Mouse (Mus musculus) lung, postnatal 0 days (tissue): ENCODE results near the gene Ptcra. TPM values are rescaled to one million over a fixed set of nuclear protein-coding genes. Genes with fewer than 3 reads are reported as not detected.
A peak's percentile ranks its signal among the peaks of the same experiment; 100 is the strongest.
"Not testable (repeated sequence)": the region's sequence is repeated elsewhere in the genome, so short reads cannot be mapped to it uniquely, and the experiment has no call there.

Source experiments
- ATAC-seq: fragments of 200-750 bp; cut with Nextera tagmentation; 2 replicates; pipeline ENCODE4 v1.8.0; 2017; ENCODE audit warnings: moderate library complexity
- DNase-seq: peaks from one replicate; pipeline ENCODE4 v3.0.0-alpha.2; 2016; ENCODE audit warnings: low spot score
- H3K27ac ChIP-seq: fragments of 300-500 bp; sonication (generic); 2 replicates; pipeline ENCODE4 v1.5.1; 2014; ENCODE audit warnings: antibody characterized with exemption, mild to moderate bottlenecking, low read length, mixed read lengths
- H3K27me3 ChIP-seq: fragments of 300-500 bp; sonication (generic); replicated peaks from 2 replicates; pipeline ENCODE4 v1.6.1; 2014; ENCODE audit warnings: low read length, mixed read lengths; ENCODE audit not compliant: insufficient read depth
- H3K36me3 ChIP-seq: fragments of 300-500 bp; sonication (generic); 2 replicates; pipeline ENCODE4 v1.6.1; 2014; ENCODE audit warnings: low read length, mixed read lengths; ENCODE audit not compliant: insufficient read depth
- H3K4me1 ChIP-seq: fragments of 300-500 bp; sonication (generic); 2 replicates; pipeline ENCODE4 v1.6.1; 2014; ENCODE audit warnings: antibody characterized with exemption, low read depth, low read length, mixed read lengths; ENCODE audit not compliant: insufficient read depth
- H3K4me2 ChIP-seq: fragments of 300-500 bp; sonication (generic); replicated peaks from 2 replicates; pipeline ENCODE4 v1.6.1; 2014; ENCODE audit warnings: low read depth, mild to moderate bottlenecking, low read length, moderate library complexity, mixed read lengths
- H3K4me3 ChIP-seq: fragments of 300-500 bp; sonication (generic); 2 replicates; pipeline ENCODE4 v1.5.1; 2014; ENCODE audit warnings: low read depth, low read length
- H3K9ac ChIP-seq: fragments of 300-500 bp; sonication (generic); replicated peaks from 2 replicates; pipeline ENCODE4 v1.6.1; 2014; ENCODE audit warnings: low read depth, mild to moderate bottlenecking
- H3K9me3 ChIP-seq: fragments of 300-500 bp; sonication (generic); 2 replicates; pipeline ENCODE4 v1.6.1; 2016; ENCODE audit warnings: low read length, mixed read lengths
- CTCF ChIP-seq: IDR thresholded peaks from 2 replicates; pipeline ENCODE4 v1.5.1; 2016; ENCODE audit warnings: antibody characterized with exemption, mild to moderate bottlenecking
- EP300 ChIP-seq: IDR thresholded peaks from 2 replicates; pipeline ENCODE4 v1.6.1; 2016; ENCODE audit warnings: antibody characterized with exemption, mild to moderate bottlenecking, control low read depth
- WGBS: fragments of 180-500 bp; shearing (Covaris S2); extraction: QIAGEN DNeasy Blood & Tissue Kit; methylation state at CpG from one replicate; pipeline ENCODE4 v1.1.7; 2014; 5-methylcytosine and 5-hydroxymethylcytosine counted together
- polyA plus RNA-seq: library from polyadenylated mRNA; unstranded; fragments of >200 nt; fragmentation: Nextera tagmentation; extraction: Ambion mirVana; gene quantifications from 2 replicates; pipeline ENCODE4 v1.2.1, GENCODE M21; 2015

Ptcra gene
- polyA plus RNA-seq, 1 experiment from 2014 or later = not detected

GRCm38 (mm10) chr17:46772404-46773277 is 9.1 kb upstream of the Ptcra start, which contains the start of gene 2310039H08Rik:
TSS of gene 2310039H08Rik (plus strand) at chr17:46772635.
- peak; percentile 90 for ATAC-seq
- peak within 1 kb of the TSS; percentile 71 for H3K9ac ChIP-seq
- no peaks in the 10 kb centered on the region for H3K9me3 ChIP-seq
- 1% methylated on average over 50 of the region's 50 CpGs for WGBS
- no peaks in the 10 kb centered on the region for H3K27me3 ChIP-seq
- peak within 1 kb of the TSS; percentile 82 for H3K4me3 ChIP-seq
- H3K36me3 ChIP-seq = peaks cover 20% of the 10 kb centered on the region; the same call in 1 of the 2 replicates
- TF ChIP-seq EP300 = no peak
- TF ChIP-seq CTCF = no peak
- peak within 1 kb of the TSS; percentile 84 for H3K27ac ChIP-seq
- H3K4me2 ChIP-seq = peak within 1 kb of the TSS; percentile 95
- DNase-seq = peak; percentile 95
- peaks cover 3% of the 10 kb centered on the region; the same call in 1 of the 2 replicates for H3K4me1 ChIP-seq

DNA sequence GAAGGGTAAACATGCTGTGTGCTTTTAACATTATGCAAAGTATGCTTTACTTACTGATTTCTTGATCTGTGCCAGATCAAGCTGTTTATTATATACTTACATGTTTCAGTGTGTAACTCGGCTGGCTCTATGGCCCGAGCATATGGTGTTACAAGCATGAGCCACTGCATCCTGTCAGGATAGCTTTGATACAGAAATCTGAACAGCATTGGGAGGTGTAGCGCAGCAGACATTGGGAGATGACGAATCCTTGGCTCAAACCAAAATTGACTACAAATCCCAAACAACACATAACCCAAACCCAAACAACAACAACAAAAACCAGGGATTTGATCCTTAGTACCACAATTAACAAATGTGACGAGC is 8.5 kb upstream of the Ptcra start:
- no peak for DNase-seq
- Histone ChIP-seq H3K4me1 (peaks cover 3% of the 10 kb centered on the region; the same call in 1 of the 2 replicates), H3K27ac (peak overlapping the region; percentile 84), H3K9ac (peak overlapping the region; percentile 71), H3K4me2 (peak overlapping the region; percentile 95), H3K27me3 (no peaks in the 10 kb centered on the region), H3K36me3 (0 out of 2 replicates have a peak, but pooled peaks cover 15% of the 10 kb centered on the region), H3K9me3 (no peaks in the 10 kb centered on the region), H3K4me3 (peak overlapping the region; percentile 82)
- ATAC-seq = peak; percentile 20; the same call in 1 of the 2 replicates
- no peak for TF ChIP-seq EP300
- TF ChIP-seq CTCF = no peak
- 5% methylated on average over 5 of the region's 5 CpGs for WGBS

DNA sequence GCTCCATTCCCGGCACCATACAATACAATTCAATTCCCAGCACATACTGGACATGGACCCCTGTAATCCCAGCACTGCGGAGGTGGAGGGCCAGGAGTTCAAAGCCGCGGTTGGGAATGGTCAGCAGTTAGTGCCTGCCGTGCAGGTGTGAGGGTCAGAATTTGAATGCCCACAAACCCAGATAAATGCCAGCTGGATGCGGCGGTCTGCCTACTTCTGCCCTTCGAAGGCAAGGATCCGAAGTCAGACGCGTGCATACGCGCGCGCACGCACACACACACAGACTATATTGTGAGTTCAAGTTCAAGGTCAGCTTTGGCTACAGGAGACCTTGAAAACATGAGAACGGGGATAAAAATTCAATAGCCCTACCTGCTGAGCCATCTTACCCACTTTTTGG is 8.1 kb upstream of the Ptcra start:
- H3K9ac ChIP-seq = no peak overlapping the region
- ATAC-seq (no peak), DNase-seq (no peak)
- WGBS = 61% methylated on average over 17 of the region's 17 CpGs
- H3K4me2 ChIP-seq = peak overlapping the region; percentile 95
- peak overlapping the region; percentile 84 for H3K27ac ChIP-seq
- no peaks in the 10 kb centered on the region for H3K9me3 ChIP-seq
- no peak for TF ChIP-seq EP300
- TF ChIP-seq CTCF = no peak
- no peaks in the 10 kb centered on the region for H3K27me3 ChIP-seq
- 0 out of 2 replicates have a peak, but pooled peaks cover 15% of the 10 kb centered on the region for H3K36me3 ChIP-seq
- H3K4me3 ChIP-seq = peak overlapping the region; percentile 82
- peaks cover 3% of the 10 kb centered on the region; the same call in 1 of the 2 replicates for H3K4me1 ChIP-seq

GRCm38 (mm10) chr17:46771025-46771424 is 7.5 kb upstream of the Ptcra start:
- H3K4me3 ChIP-seq = no peak overlapping the region
- ATAC-seq (no peak), DNase-seq (no peak)
- no peak overlapping the region for H3K4me2 ChIP-seq
- no peaks in the 10 kb centered on the region for H3K9me3 ChIP-seq
- H3K27me3 ChIP-seq = no peaks in the 10 kb centered on the region
- H3K36me3 ChIP-seq = 0 out of 2 replicates have a peak, but pooled peaks cover 10% of the 10 kb centered on the region
- H3K27ac ChIP-seq = no peak overlapping the region
- WGBS = 88% methylated on average over 4 of the region's 4 CpGs
- peak; percentile 39 for TF ChIP-seq CTCF
- no peak for TF ChIP-seq EP300
- peaks cover 3% of the 10 kb centered on the region; the same call in 1 of the 2 replicates for H3K4me1 ChIP-seq
- H3K9ac ChIP-seq = no peak overlapping the region

DNA sequence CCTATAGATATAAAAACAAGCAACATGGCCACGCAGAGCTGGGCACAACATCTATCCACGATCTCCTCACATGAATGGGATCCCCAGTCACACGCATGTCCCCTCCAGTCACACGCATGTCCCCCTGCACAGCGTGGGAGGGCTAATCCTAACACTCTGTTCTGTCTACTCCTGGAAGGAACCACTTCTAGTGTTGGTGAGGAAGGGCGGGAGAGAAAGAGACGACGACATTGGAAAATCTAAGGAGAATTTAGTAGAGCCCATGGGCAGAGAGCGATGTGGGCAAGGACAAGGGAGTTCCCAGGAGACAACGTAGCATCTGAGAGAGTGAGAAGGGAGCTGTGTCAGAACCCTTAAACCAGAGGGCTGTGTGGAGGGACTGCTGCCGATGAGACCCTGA is 7.0 kb upstream of the Ptcra start:
- Histone ChIP-seq H3K4me2 (no peak overlapping the region), H3K9me3 (no peaks in the 10 kb centered on the region), H3K27me3 (no peaks in the 10 kb centered on the region), H3K27ac (no peak overlapping the region), H3K36me3 (0 out of 2 replicates have a peak, but pooled peaks cover 6% of the 10 kb centered on the region), H3K9ac (no peak overlapping the region), H3K4me3 (no peak overlapping the region), H3K4me1 (peaks cover 3% of the 10 kb centered on the region; the same call in 1 of the 2 replicates)
- DNase-seq = no peak
- WGBS = 89% methylated on average over 11 of the region's 11 CpGs
- no peak for ATAC-seq
- no peak for TF ChIP-seq EP300

DNA sequence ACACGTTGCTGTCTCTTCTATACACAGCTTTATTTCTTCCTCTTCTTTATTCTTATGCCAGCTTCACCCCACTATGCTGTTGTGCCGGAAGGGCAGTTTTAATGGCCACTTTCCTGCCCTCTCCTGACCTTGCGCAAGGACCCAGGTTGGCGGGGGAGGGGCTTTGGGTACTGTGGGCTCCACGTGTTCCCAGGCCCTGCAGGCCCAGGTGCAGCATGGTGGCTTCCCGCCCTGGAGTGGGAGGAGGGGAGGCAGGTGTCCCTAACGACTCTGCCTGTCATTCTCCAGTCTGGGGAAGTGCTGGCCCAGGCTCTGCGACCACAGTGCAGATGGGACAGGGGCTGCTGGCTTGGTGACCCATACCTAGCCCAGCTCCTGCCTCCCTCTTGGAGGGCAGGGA is 4.4 kb upstream of the Ptcra start:
- Histone ChIP-seq H3K9ac (no peak overlapping the region), H3K4me3 (no peak overlapping the region), H3K27ac (no peak overlapping the region), H3K4me2 (no peak overlapping the region), H3K4me1 (peaks cover 3% of the 10 kb centered on the region; the same call in 1 of the 2 replicates), H3K36me3 (no peaks in the 10 kb centered on the region), H3K27me3 (no peaks in the 10 kb centered on the region), H3K9me3 (no peaks in the 10 kb centered on the region)
- WGBS = 34% methylated on average over 8 of the region's 8 CpGs
- ATAC-seq (no peak), DNase-seq (no peak)
- TF ChIP-seq CTCF (no peak), EP300 (no peak)

DNA sequence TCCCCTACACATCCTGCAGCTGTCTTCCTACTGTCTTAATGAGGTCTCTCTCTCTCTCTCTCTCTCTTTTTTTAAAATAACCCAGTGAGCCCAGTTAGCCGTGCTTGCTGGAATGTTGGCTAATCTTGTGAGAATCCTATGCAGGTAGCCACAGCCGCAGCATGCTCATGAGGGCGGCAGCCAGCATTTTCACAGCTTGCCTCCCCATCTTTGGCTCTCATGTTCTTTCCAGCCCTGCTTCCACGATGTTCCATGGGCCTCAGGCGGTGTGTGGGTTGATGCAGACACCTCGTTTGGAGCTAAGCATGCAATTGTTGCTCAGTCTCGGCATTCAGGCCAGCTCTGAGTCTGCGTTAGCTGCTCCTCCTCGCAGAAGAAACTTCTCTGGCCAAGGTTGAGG is 1.4 kb upstream of the Ptcra start:
- 56% methylated on average over 7 of the region's 9 CpGs for WGBS
- H3K36me3 ChIP-seq, H3K27me3 ChIP-seq, H3K9me3 ChIP-seq, H3K4me3 ChIP-seq, ATAC-seq, H3K4me2 ChIP-seq, H3K9ac ChIP-seq, H3K27ac ChIP-seq, DNase-seq, H3K4me1 ChIP-seq: not testable (repeated sequence)
